Mouse (Mus musculus): ENCODE data around the gene Gm8660. TPM values are rescaled to one million over a fixed set of nuclear protein-coding genes. Genes with fewer than 3 reads are reported as not detected.
"Not testable (repeated sequence)": the region's sequence is repeated elsewhere in the genome, so short reads cannot be mapped to it uniquely, and the experiment has no call there.

The Gm8660 gene
- not detected in 2 replicates for total RNA-seq (2017)

DNA sequence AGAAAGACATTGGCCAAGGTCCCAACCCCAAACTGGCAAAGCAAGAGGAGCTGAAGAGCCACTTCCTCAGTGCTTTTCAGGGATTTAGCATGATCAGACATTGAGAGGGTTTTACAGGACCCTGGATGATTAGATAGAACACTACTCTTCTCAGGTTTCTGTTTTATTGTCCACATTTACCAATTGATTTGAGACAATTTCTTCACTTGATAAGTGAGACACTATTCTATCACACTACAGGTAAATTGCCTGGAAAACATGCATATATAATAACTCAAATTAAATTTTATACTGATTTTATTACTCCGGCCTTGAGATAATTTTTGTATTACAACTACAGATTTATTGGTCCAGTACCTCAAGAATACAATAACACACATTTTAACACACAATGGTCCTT, at the start of gene Gm8660:
Gm8660 (minus strand) TSS at position 101 of the 400 bp plus-strand sequence.
- ATAC-seq (replicated peaks in 1 of 2; ENCODE audit: insufficient read depth in 1 of 2, low FRiP score in 2 of 2, low TSS enrichment in 1 of 2, low read depth in 1 of 2, poor library complexity in 2 of 2, severe bottlenecking in 2 of 2) = not testable (repeated sequence)

DNA sequence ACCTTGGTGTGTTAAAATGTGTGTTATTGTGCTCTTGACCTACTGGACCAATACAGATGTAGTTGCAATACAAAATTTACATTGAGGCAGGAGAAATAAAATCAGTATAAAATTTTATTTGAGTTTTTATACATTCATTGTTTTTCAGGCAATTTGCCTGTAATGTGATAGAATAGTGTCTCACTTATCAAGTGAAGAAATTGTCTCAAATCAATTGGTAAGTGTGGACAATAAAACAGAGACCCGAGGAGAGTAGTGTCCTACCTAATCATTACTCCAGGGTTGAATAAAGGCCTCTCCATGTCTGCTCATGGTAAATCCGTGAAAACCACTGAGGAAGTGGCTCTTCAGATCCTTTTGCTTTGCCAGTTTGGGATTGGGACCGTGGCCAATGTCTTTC, 42.4 kb upstream of the Gm8660 start, which contains the start of gene Vmn1r148:
Vmn1r148 (plus strand) TSS at position 301 of the 400 bp plus-strand sequence.
- not testable (repeated sequence) for ATAC-seq (replicated peaks in 1 of 2; ENCODE audit: insufficient read depth in 1 of 2, low FRiP score in 2 of 2, low TSS enrichment in 1 of 2, low read depth in 1 of 2, poor library complexity in 2 of 2, severe bottlenecking in 2 of 2)

DNA sequence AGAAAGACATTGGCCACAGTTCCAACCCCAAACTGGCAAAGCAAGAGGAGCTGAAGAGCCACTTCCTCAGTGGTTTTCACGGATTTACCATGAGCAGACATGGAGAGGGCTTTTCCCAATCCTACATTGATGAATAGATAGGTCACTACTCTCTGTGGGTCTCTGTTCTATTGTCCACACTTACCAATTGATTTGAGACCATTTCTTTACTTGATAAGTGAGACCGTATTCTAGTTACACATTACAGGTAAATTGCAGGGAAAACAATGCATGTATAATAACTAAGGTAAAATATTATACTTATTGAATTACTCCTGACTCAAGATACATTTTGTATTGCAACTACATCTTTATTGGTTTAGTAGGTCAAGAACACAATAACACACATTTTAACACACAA, 41.2 kb downstream of the Gm8660 start, which contains the start of gene Gm4187:
Gm4187 (minus strand) TSS at position 101 of the 400 bp plus-strand sequence.
- not testable (repeated sequence) for ATAC-seq (replicated peaks in 1 of 2; ENCODE audit: insufficient read depth in 1 of 2, low FRiP score in 2 of 2, low TSS enrichment in 1 of 2, low read depth in 1 of 2, poor library complexity in 2 of 2, severe bottlenecking in 2 of 2)

Other genes with a start within 250 kb of the Gm8660 start
- not detected in 2 replicates for gene Gm10666, start 236.3 kb downstream of the Gm8660 start, total RNA-seq (2017)
- gene Vmn1r142, start 207.0 kb downstream of the Gm8660 start, total RNA-seq (2017) = not detected in 2 replicates
- not detected in 2 replicates for gene Vmn1r143, start 181.7 kb downstream of the Gm8660 start, total RNA-seq (2017)
- gene Gm8653, start 169.8 kb downstream of the Gm8660 start, total RNA-seq (2017) = not detected in 2 replicates
- gene Gm8453, start 141.6 kb downstream of the Gm8660 start, total RNA-seq (2017) = not detected in 2 replicates
- gene Gm4187, start 41.3 kb downstream of the Gm8660 start, total RNA-seq (2017) = not detected in 2 replicates
- gene Vmn1r148, start 42.5 kb upstream of the Gm8660 start, total RNA-seq (2017) = not detected in 2 replicates
- gene Vmn1r149, start 67.2 kb upstream of the Gm8660 start, total RNA-seq (2017) = not detected in 2 replicates
- not detected in 2 replicates for gene Gm10665, start 93.0 kb upstream of the Gm8660 start, total RNA-seq (2017)
- gene Vmn1r151, start 128.6 kb upstream of the Gm8660 start, total RNA-seq (2017) = not detected in 2 replicates
- gene Vmn1r152, start 151.9 kb upstream of the Gm8660 start, total RNA-seq (2017) = not detected in 2 replicates
- gene Gm8677, start 163.8 kb upstream of the Gm8660 start, total RNA-seq (2017) = not detected in 2 replicates
- not detected in 2 replicates for gene Gm4201, start 194.3 kb upstream of the Gm8660 start, total RNA-seq (2017)
- not detected in 2 replicates for gene Gm4565, start 217.1 kb upstream of the Gm8660 start, total RNA-seq (2017)

Data from hematopoietic stem cell, adult 5-6 weeks (primary cell).